Mouse (Mus musculus) bone marrow, adult 2 months (tissue): Measurements from ENCODE around the gene Arhgap30.

Experiments
- CTCF ChIP-seq: fragments of 200-500 bp; IDR thresholded peaks from 2 replicates; pipeline ENCODE4 v1.5.1; 2011; ENCODE audit warnings: low read length, control low read depth; ENCODE audit not compliant: control insufficient read depth, insufficient read depth
- POLR2A ChIP-seq: fragments of 200-500 bp; IDR thresholded peaks from 2 replicates; pipeline ENCODE4 v1.6.1; 2011; ENCODE audit warnings: low read depth, mild to moderate bottlenecking, control low read depth, low read length, borderline replicate concordance; ENCODE audit not compliant: control insufficient read depth

GRCm38 (mm10) chr1:171349210-171349609 is 39.5 kb upstream of the Arhgap30 start:
- no peak for TF ChIP-seq POLR2A
- no peak for TF ChIP-seq CTCF
